8 mouse cellular contexts compared by ENCODE assay signal in genomic region chr8:119424740-119425139, GRCm38 (mm10). TPM values are rescaled to one million over a fixed set of nuclear protein-coding genes. Genes with fewer than 3 reads are reported as not detected.
DNase-seq lines count a peak whose midpoint lies in the region; ATAC-seq and TF ChIP-seq lines count a peak whose summit lies in the region.

No protein-coding gene starts in this region.

- no peak overlapping the region for H3K4me2 ChIP-seq in heart, embryonic 13.5 days
- no peak overlapping the region for H3K4me2 ChIP-seq in heart, embryonic 11.5 days
- H3K4me2 ChIP-seq in lung, postnatal 0 days (replicated peaks; ENCODE audit: low read depth, low read length): no peak overlapping the region
- no peak overlapping the region for H3K4me2 ChIP-seq in hindbrain, embryonic 16.5 days (ENCODE audit: low read length)

- WGBS in heart, embryonic 13.5 days: 65% methylated on average over 10 of the region's 10 CpGs
- 69% methylated on average over 10 of the region's 10 CpGs for WGBS in heart, embryonic 11.5 days (ENCODE audit: insufficient replicate concordance)
- 59% methylated on average over 10 of the region's 10 CpGs for WGBS in lung, postnatal 0 days
- WGBS in hindbrain, embryonic 16.5 days: 77% methylated on average over 10 of the region's 10 CpGs

- H3K4me1 ChIP-seq in heart, embryonic 13.5 days: peaks cover 50% of the 10 kb centered on the region
- peaks cover 9% of the 10 kb centered on the region for H3K4me1 ChIP-seq in heart, embryonic 11.5 days (ENCODE audit: control insufficient read depth, insufficient read depth, low read length)
- peaks cover 12% of the 10 kb centered on the region for H3K4me1 ChIP-seq in testis, adult 2 months (ENCODE audit: control insufficient read depth, insufficient read depth, low read length)
- peaks cover 27% of the 10 kb centered on the region; the same call in 1 of the 2 replicates for H3K4me1 ChIP-seq in lung, postnatal 0 days (ENCODE audit: insufficient read depth, low read depth, low read length)
- H3K4me1 ChIP-seq in hindbrain, embryonic 16.5 days (ENCODE audit: control insufficient read depth, insufficient read depth, low read depth, low read length): no peaks in the 10 kb centered on the region; the same call in 1 of the 2 replicates

- H3K36me3 ChIP-seq in heart, embryonic 13.5 days: no peaks in the 10 kb centered on the region
- H3K36me3 ChIP-seq in heart, embryonic 11.5 days (ENCODE audit: control insufficient read depth, insufficient read depth, low read length): no peaks in the 10 kb centered on the region
- H3K36me3 ChIP-seq in testis, adult 2 months (ENCODE audit: control insufficient read depth, insufficient read depth, low read length): no peaks in the 10 kb centered on the region
- H3K36me3 ChIP-seq in lung, postnatal 0 days (ENCODE audit: insufficient read depth, low read length): no peaks in the 10 kb centered on the region
- no peaks in the 10 kb centered on the region for H3K36me3 ChIP-seq in hindbrain, embryonic 16.5 days (ENCODE audit: control insufficient read depth, insufficient read depth, low read length)

- no peak overlapping the region for H3K4me3 ChIP-seq in heart, embryonic 13.5 days
- no peak overlapping the region for H3K4me3 ChIP-seq in heart, embryonic 11.5 days (ENCODE audit: low read depth, low read length)
- H3K4me3 ChIP-seq in testis, adult 2 months (ENCODE audit: control insufficient read depth, low read depth, low read length): no peak overlapping the region
- H3K4me3 ChIP-seq in lung, postnatal 0 days (ENCODE audit: low read depth, low read length): no peak overlapping the region
- H3K4me3 ChIP-seq in hindbrain, embryonic 16.5 days (ENCODE audit: low read length): no peak overlapping the region

- ATAC-seq in heart, embryonic 13.5 days (ENCODE audit: extremely low read depth, insufficient number of reproducible peaks, low FRiP score, low TSS enrichment): no peak
- no peak for ATAC-seq in heart, embryonic 11.5 days (replicated peaks; ENCODE audit: insufficient number of reproducible peaks, low FRiP score, low TSS enrichment)
- ATAC-seq in lung, postnatal 0 days: no peak
- no peak for ATAC-seq in frontal cortex, adult (ENCODE audit: low TSS enrichment)
- ATAC-seq in hindbrain, embryonic 16.5 days: no peak

- H3K9ac ChIP-seq in heart, embryonic 13.5 days: no peak overlapping the region
- H3K9ac ChIP-seq in heart, embryonic 11.5 days (ENCODE audit: low read depth, low read length): no peak overlapping the region
- H3K9ac ChIP-seq in lung, postnatal 0 days (replicated peaks; ENCODE audit: low read depth): no peak overlapping the region
- H3K9ac ChIP-seq in hindbrain, embryonic 16.5 days (ENCODE audit: low read depth, low read length): no peak overlapping the region

- peaks cover 3% of the 10 kb centered on the region; the same call in 1 of the 2 replicates for H3K27me3 ChIP-seq in heart, embryonic 13.5 days (replicated peaks)
- peaks cover 5% of the 10 kb centered on the region; the same call in 1 of the 2 replicates for H3K27me3 ChIP-seq in heart, embryonic 11.5 days (ENCODE audit: control insufficient read depth, insufficient read depth, low read length)
- no peaks in the 10 kb centered on the region for H3K27me3 ChIP-seq in testis, adult 2 months (ENCODE audit: control insufficient read depth, insufficient read depth, low read length)
- H3K27me3 ChIP-seq in lung, postnatal 0 days (replicated peaks; ENCODE audit: insufficient read depth, low read length): no peaks in the 10 kb centered on the region
- no peaks in the 10 kb centered on the region for H3K27me3 ChIP-seq in hindbrain, embryonic 16.5 days (replicated peaks; ENCODE audit: control insufficient read depth, insufficient read depth, low read length)

- TF ChIP-seq EP300 in lung, postnatal 0 days (IDR thresholded peaks at IDR 0.05): no peak

- H3K27ac ChIP-seq in heart, embryonic 13.5 days (replicated peaks): peak overlapping the region; percentile 59
- H3K27ac ChIP-seq in heart, embryonic 11.5 days (ENCODE audit: low read depth, low read length): no peak overlapping the region
- peak overlapping the region; percentile 44; the same call in 1 of the 2 replicates for H3K27ac ChIP-seq in testis, adult 2 months (ENCODE audit: control insufficient read depth, insufficient read depth, low read depth, low read length)
- peak overlapping the region; percentile 72 for H3K27ac ChIP-seq in lung, postnatal 0 days (ENCODE audit: low read length)
- H3K27ac ChIP-seq in hindbrain, embryonic 16.5 days (ENCODE audit: low read depth, low read length): no peak overlapping the region

- no peak for TF ChIP-seq POLR2A in testis, adult 2 months (IDR thresholded peaks at IDR 0.05; ENCODE audit: control insufficient read depth, low read depth, low read length)

- no peak for TF ChIP-seq CTCF in testis, adult 2 months (IDR thresholded peaks at IDR 0.05; ENCODE audit: control insufficient read depth, insufficient read depth, insufficient replicate concordance, low read depth, low read length)
- no peak for TF ChIP-seq CTCF in lung, postnatal 0 days (IDR thresholded peaks at IDR 0.05)

- no peaks in the 10 kb centered on the region for H3K9me3 ChIP-seq in heart, embryonic 13.5 days
- no peaks in the 10 kb centered on the region for H3K9me3 ChIP-seq in heart, embryonic 11.5 days (replicated peaks; ENCODE audit: control insufficient read depth, low read length)
- H3K9me3 ChIP-seq in lung, postnatal 0 days (ENCODE audit: low read length): no peaks in the 10 kb centered on the region
- H3K9me3 ChIP-seq in hindbrain, embryonic 16.5 days (ENCODE audit: control insufficient read depth, low read length): no peaks in the 10 kb centered on the region

- no peak for DNase-seq in testis, postnatal 14 days (ENCODE audit: low spot score)
- DNase-seq in lung, postnatal 0 days (ENCODE audit: low spot score): peak; percentile 47
- DNase-seq in left cerebral cortex, adult 11 months (ENCODE audit: low spot score): no peak

RNA-seq across cellular contexts. Expression of gene Osgin1, which starts 9.2 kb away (rescaled TPM):
- polyA plus RNA-seq in heart, embryonic 13.5 days (2015; fragmentation: Nextera tagmentation; extraction: Ambion mirVana): 0.51 and 0.89 TPM in 2 replicates
- 0.39 and 0.94 TPM in 2 replicates for polyA plus RNA-seq in heart, embryonic 11.5 days (2014; fragmentation: Nextera tagmentation; extraction: Ambion mirVana)
- polyA plus RNA-seq in testis, adult 2 months (2012; rRNA removed): 437 and 440 TPM in 2 replicates
- 9.7 and 14.0 TPM in 2 replicates for polyA plus RNA-seq in lung, postnatal 0 days (2015; fragmentation: Nextera tagmentation; extraction: Ambion mirVana)
- polyA plus RNA-seq in hindbrain, embryonic 16.5 days (2015; fragmentation: Nextera tagmentation; extraction: Ambion mirVana): 0.26 and 0.63 TPM in 2 replicates

RNA-seq across cellular contexts. Expression of gene Necab2, which starts 21.8 kb away (rescaled TPM):
- polyA plus RNA-seq in heart, embryonic 13.5 days (2015; fragmentation: Nextera tagmentation; extraction: Ambion mirVana): 0.57 and 0.79 TPM in 2 replicates
- 1.4 and 2.0 TPM in 2 replicates for polyA plus RNA-seq in heart, embryonic 11.5 days (2014; fragmentation: Nextera tagmentation; extraction: Ambion mirVana)
- 14.8 and 16.0 TPM in 2 replicates for polyA plus RNA-seq in testis, adult 2 months (2012; rRNA removed)
- 1.2 and 1.8 TPM in 2 replicates for polyA plus RNA-seq in lung, postnatal 0 days (2015; fragmentation: Nextera tagmentation; extraction: Ambion mirVana)
- polyA plus RNA-seq in hindbrain, embryonic 16.5 days (2015; fragmentation: Nextera tagmentation; extraction: Ambion mirVana): 52.2 and 56.9 TPM in 2 replicates

RNA-seq across cellular contexts. Expression of gene Mlycd, which starts 30.1 kb away (rescaled TPM):
- 17.0 and 17.1 TPM in 2 replicates for polyA plus RNA-seq in heart, embryonic 13.5 days (2015; fragmentation: Nextera tagmentation; extraction: Ambion mirVana)
- 14.2 and 19.0 TPM in 2 replicates for polyA plus RNA-seq in heart, embryonic 11.5 days (2014; fragmentation: Nextera tagmentation; extraction: Ambion mirVana)
- polyA plus RNA-seq in testis, adult 2 months (2012; rRNA removed): 5.3 and 5.4 TPM in 2 replicates
- 18.3 and 19.1 TPM in 2 replicates for polyA plus RNA-seq in lung, postnatal 0 days (2015; fragmentation: Nextera tagmentation; extraction: Ambion mirVana)
- polyA plus RNA-seq in hindbrain, embryonic 16.5 days (2015; fragmentation: Nextera tagmentation; extraction: Ambion mirVana): 16.1 and 16.5 TPM in 2 replicates

Comparison
In these comparisons a context has a peak if more than half of its experiments do, and no peak if none do; other contexts are left out.
1. H3K27ac ChIP-seq: peak in heart, embryonic 13.5 days (single experiment), testis, adult 2 months (single experiment) and lung, postnatal 0 days (single experiment); none in heart, embryonic 11.5 days (single experiment) and hindbrain, embryonic 16.5 days (single experiment).
2. RNA of gene Osgin1, which starts 9.2 kb away (polyA plus RNA-seq): 437 to 440 TPM in testis, adult 2 months; 9.7 to 14.0 TPM in lung, postnatal 0 days, 0.39 to 0.94 TPM in heart, embryonic 11.5 days, 0.26 to 0.63 TPM in hindbrain, embryonic 16.5 days and 0.51 to 0.89 TPM in heart, embryonic 13.5 days; every median in the first group is over 10 times any median in the second.